Mouse (Mus musculus): ENCODE results near the gene Vmn1r74.
"Not testable (repeated sequence)": the region's sequence is repeated elsewhere in the genome, so short reads cannot be mapped to it uniquely, and the experiment has no call there.

Vmn1r74 gene

GRCm38 (mm10) chr7:11833680-11834079 is at the start of gene Vmn1r74:
Vmn1r74 (plus strand) TSS chr7:11833980.
- no peak for DNase-seq (ENCODE audit: extremely low spot score)

- DNase-seq (ENCODE audit: extremely low spot score), result no peak
These were observed 20.0 kb upstream of the Vmn1r74 start for GRCm38 (mm10) chr7:11813751-11814150.

DNA sequence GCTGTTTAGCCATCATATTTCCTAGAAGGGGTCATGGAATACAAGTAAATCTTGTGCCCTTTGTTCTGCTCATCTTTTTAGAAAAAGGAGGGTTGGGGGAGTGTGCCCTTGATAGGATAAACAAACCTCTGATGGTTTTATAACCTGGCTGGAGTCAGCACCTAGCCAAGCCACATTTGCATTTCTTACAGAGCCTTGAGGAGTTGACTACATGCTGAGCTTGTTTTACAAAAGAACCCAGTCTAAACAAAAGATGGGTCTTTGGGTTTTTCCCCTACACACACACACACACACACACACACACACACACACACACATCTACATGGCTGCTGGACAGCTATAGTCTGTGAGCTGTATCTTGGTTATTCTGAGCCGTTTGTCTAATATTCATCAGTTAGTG is 11.6 kb upstream of the Vmn1r74 start:
- no peak for DNase-seq (ENCODE audit: extremely low spot score)

DNA sequence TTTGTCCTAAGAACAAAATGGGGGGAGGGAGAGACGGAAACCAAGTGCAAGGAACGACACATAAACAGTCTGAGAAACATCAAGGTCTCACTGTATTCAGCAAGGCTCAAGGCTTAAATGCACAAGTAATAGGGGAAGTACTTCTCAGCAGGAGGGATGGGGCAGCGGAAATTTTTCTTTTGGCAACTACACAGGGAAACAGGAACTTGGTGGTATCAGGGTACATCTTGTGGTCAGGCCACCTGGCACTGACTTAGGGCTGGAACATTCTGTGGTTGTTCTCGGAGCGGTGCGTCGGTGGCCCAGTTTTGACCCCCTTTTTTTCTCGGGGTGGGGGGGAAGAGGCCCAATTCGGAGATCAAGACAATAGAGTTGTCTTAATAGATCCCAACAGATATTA is 10.5 kb upstream of the Vmn1r74 start:
- DNase-seq (ENCODE audit: extremely low spot score), result not testable (repeated sequence)

DNA sequence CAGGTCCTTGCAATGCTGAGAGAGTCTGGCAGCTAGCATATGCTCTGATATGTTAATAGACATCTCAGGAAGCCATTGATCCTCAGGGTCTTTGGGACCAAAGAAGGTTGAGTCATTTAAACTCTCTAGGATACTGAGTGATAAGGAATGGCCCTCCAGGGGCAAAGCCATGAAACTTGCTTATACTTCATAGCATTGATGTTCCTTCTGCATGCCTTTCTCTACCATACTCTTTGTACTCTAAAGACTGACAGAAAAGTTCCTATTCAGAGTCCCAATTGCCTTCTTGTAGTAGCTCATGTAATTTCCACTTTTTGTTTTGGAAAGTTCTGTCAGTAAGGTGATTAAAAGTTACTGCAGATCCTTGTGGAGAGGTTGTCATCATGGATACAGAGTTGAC is 40.5 kb downstream of the Vmn1r74 start, which contains the start of gene Vmn1r75:
Gene Vmn1r75 (plus strand): TSS at position 301 of the 400 bp plus-strand sequence.
- DNase-seq (ENCODE audit: extremely low spot score), result no peak
